Mouse (Mus musculus): Measurements from ENCODE around the gene Abca12. TPM values are rescaled to one million over a fixed set of nuclear protein-coding genes. Genes with fewer than 3 reads are reported as not detected.

Abca12 gene
- polyA plus RNA-seq, 1 experiment from 2014 or later = 0.07 TPM

- Histone ChIP-seq H3K4me2 (ENCODE audit: low read depth, severe bottlenecking) (no peak overlapping the region), H3K36me3 (ENCODE audit: control insufficient read depth, insufficient read depth, low read length) (no peaks in the 10 kb centered on the region), H3K4me1 (ENCODE audit: control insufficient read depth, insufficient read depth, low read length) (no peaks in the 10 kb centered on the region), H3K27me3 (ENCODE audit: control insufficient read depth, insufficient read depth, low read length) (no peaks in the 10 kb centered on the region), H3K9me3 (ENCODE audit: control insufficient read depth, low read length) (no peaks in the 10 kb centered on the region), H3K27ac (replicated peaks; ENCODE audit: low read depth, low read length) (no peak overlapping the region), H3K9ac (ENCODE audit: low read length) (no peak overlapping the region), H3K4me3 (ENCODE audit: low read depth, low read length) (no peak overlapping the region)
- 44% methylated on average over 3 of the region's 3 CpGs for WGBS
- ATAC-seq (ENCODE audit: insufficient number of reproducible peaks, low FRiP score, low TSS enrichment, low read depth) = no peak
- DNase-seq (ENCODE audit: low spot score) = no peak
Measured at GRCm38 (mm10) chr1:71397635-71398034, 17.1 kb downstream of the Abca12 start.

GRCm38 (mm10) chr1:71396105-71396504 lies 18.6 kb downstream of the Abca12 start:
- Histone ChIP-seq H3K4me1 (ENCODE audit: control insufficient read depth, insufficient read depth, low read length) (no peaks in the 10 kb centered on the region), H3K4me3 (ENCODE audit: low read depth, low read length) (no peak overlapping the region), H3K4me2 (ENCODE audit: low read depth, severe bottlenecking) (no peak overlapping the region), H3K9me3 (ENCODE audit: control insufficient read depth, low read length) (no peaks in the 10 kb centered on the region), H3K36me3 (ENCODE audit: control insufficient read depth, insufficient read depth, low read length) (no peaks in the 10 kb centered on the region), H3K9ac (ENCODE audit: low read length) (no peak overlapping the region), H3K27me3 (ENCODE audit: control insufficient read depth, insufficient read depth, low read length) (no peaks in the 10 kb centered on the region), H3K27ac (replicated peaks; ENCODE audit: low read depth, low read length) (no peak overlapping the region)
- WGBS = 93% methylated on average over 5 of the region's 5 CpGs
- DNase-seq (ENCODE audit: low spot score) (no peak), ATAC-seq (ENCODE audit: insufficient number of reproducible peaks, low FRiP score, low TSS enrichment, low read depth) (no peak)

GRCm38 (mm10) chr1:71394177-71394576 lies 20.5 kb downstream of the Abca12 start:
- 66% methylated on average over 2 of the region's 2 CpGs for WGBS
- no peaks in the 10 kb centered on the region for H3K4me1 ChIP-seq (ENCODE audit: control insufficient read depth, insufficient read depth, low read length)
- DNase-seq (ENCODE audit: low spot score) (no peak), ATAC-seq (ENCODE audit: insufficient number of reproducible peaks, low FRiP score, low TSS enrichment, low read depth) (no peak)
- no peaks in the 10 kb centered on the region for H3K27me3 ChIP-seq (ENCODE audit: control insufficient read depth, insufficient read depth, low read length)
- no peak overlapping the region for H3K4me2 ChIP-seq (ENCODE audit: low read depth, severe bottlenecking)
- no peak overlapping the region for H3K27ac ChIP-seq (replicated peaks; ENCODE audit: low read depth, low read length)
- H3K4me3 ChIP-seq (ENCODE audit: low read depth, low read length) = no peak overlapping the region
- no peak overlapping the region for H3K9ac ChIP-seq (ENCODE audit: low read length)
- H3K36me3 ChIP-seq (ENCODE audit: control insufficient read depth, insufficient read depth, low read length) = no peaks in the 10 kb centered on the region
- no peaks in the 10 kb centered on the region for H3K9me3 ChIP-seq (ENCODE audit: control insufficient read depth, low read length)

- H3K4me1 ChIP-seq (ENCODE audit: control insufficient read depth, insufficient read depth, low read length) = no peaks in the 10 kb centered on the region
- H3K27ac ChIP-seq (replicated peaks; ENCODE audit: low read depth, low read length) = no peak overlapping the region
- no peak for DNase-seq (ENCODE audit: low spot score)
- H3K4me2 ChIP-seq (ENCODE audit: low read depth, severe bottlenecking) = no peak overlapping the region
- H3K4me3 ChIP-seq (ENCODE audit: low read depth, low read length) = no peak overlapping the region
- H3K36me3 ChIP-seq (ENCODE audit: control insufficient read depth, insufficient read depth, low read length) = no peaks in the 10 kb centered on the region
- WGBS = 92% methylated on average over 8 of the region's 8 CpGs
- ATAC-seq (ENCODE audit: insufficient number of reproducible peaks, low FRiP score, low TSS enrichment, low read depth) = no peak
- no peak overlapping the region for H3K9ac ChIP-seq (ENCODE audit: low read length)
- H3K27me3 ChIP-seq (ENCODE audit: control insufficient read depth, insufficient read depth, low read length) = no peaks in the 10 kb centered on the region
- H3K9me3 ChIP-seq (ENCODE audit: control insufficient read depth, low read length) = no peaks in the 10 kb centered on the region
Measured at GRCm38 (mm10) chr1:71393489-71393888, 21.2 kb downstream of the Abca12 start.

GRCm38 (mm10) chr1:71392463-71392862 lies 22.2 kb downstream of the Abca12 start:
- DNase-seq (ENCODE audit: low spot score) = no peak
- Histone ChIP-seq H3K9ac (ENCODE audit: low read length) (no peak overlapping the region), H3K27me3 (ENCODE audit: control insufficient read depth, insufficient read depth, low read length) (no peaks in the 10 kb centered on the region), H3K4me2 (ENCODE audit: low read depth, severe bottlenecking) (no peak overlapping the region), H3K27ac (replicated peaks; ENCODE audit: low read depth, low read length) (no peak overlapping the region), H3K36me3 (ENCODE audit: control insufficient read depth, insufficient read depth, low read length) (no peaks in the 10 kb centered on the region), H3K9me3 (ENCODE audit: control insufficient read depth, low read length) (no peaks in the 10 kb centered on the region), H3K4me1 (ENCODE audit: control insufficient read depth, insufficient read depth, low read length) (no peaks in the 10 kb centered on the region), H3K4me3 (ENCODE audit: low read depth, low read length) (no peak overlapping the region)
- ATAC-seq (ENCODE audit: insufficient number of reproducible peaks, low FRiP score, low TSS enrichment, low read depth) = no peak
- WGBS = 81% methylated on average over 2 of the region's 2 CpGs

GRCm38 (mm10) chr1:71386593-71386992 lies 28.1 kb downstream of the Abca12 start:
- Histone ChIP-seq H3K4me1 (ENCODE audit: control insufficient read depth, insufficient read depth, low read length) (no peaks in the 10 kb centered on the region), H3K9ac (ENCODE audit: low read length) (no peak overlapping the region), H3K4me2 (ENCODE audit: low read depth, severe bottlenecking) (no peak overlapping the region), H3K36me3 (ENCODE audit: control insufficient read depth, insufficient read depth, low read length) (no peaks in the 10 kb centered on the region), H3K9me3 (ENCODE audit: control insufficient read depth, low read length) (no peaks in the 10 kb centered on the region), H3K4me3 (ENCODE audit: low read depth, low read length) (no peak overlapping the region), H3K27me3 (ENCODE audit: control insufficient read depth, insufficient read depth, low read length) (no peaks in the 10 kb centered on the region), H3K27ac (replicated peaks; ENCODE audit: low read depth, low read length) (no peak overlapping the region)
- ATAC-seq (ENCODE audit: insufficient number of reproducible peaks, low FRiP score, low TSS enrichment, low read depth) (no peak), DNase-seq (ENCODE audit: low spot score) (no peak)
- WGBS = 93% methylated on average over 8 of the region's 8 CpGs

- Histone ChIP-seq H3K4me2 (ENCODE audit: low read depth, severe bottlenecking) (no peak overlapping the region), H3K9me3 (ENCODE audit: control insufficient read depth, low read length) (no peaks in the 10 kb centered on the region), H3K4me3 (ENCODE audit: low read depth, low read length) (no peak overlapping the region), H3K27me3 (ENCODE audit: control insufficient read depth, insufficient read depth, low read length) (no peaks in the 10 kb centered on the region), H3K9ac (ENCODE audit: low read length) (no peak overlapping the region), H3K4me1 (ENCODE audit: control insufficient read depth, insufficient read depth, low read length) (no peaks in the 10 kb centered on the region), H3K36me3 (ENCODE audit: control insufficient read depth, insufficient read depth, low read length) (no peaks in the 10 kb centered on the region), H3K27ac (replicated peaks; ENCODE audit: low read depth, low read length) (no peak overlapping the region)
- ATAC-seq (ENCODE audit: insufficient number of reproducible peaks, low FRiP score, low TSS enrichment, low read depth) = no peak
- WGBS = 95% methylated on average over 1 of the region's 1 CpGs
- DNase-seq (ENCODE audit: low spot score) = no peak
Measured at GRCm38 (mm10) chr1:71384098-71384497, 30.6 kb downstream of the Abca12 start.

GRCm38 (mm10) chr1:71373090-71373489 lies 41.6 kb downstream of the Abca12 start:
- ATAC-seq (ENCODE audit: insufficient number of reproducible peaks, low FRiP score, low TSS enrichment, low read depth) (no peak), DNase-seq (ENCODE audit: low spot score) (no peak)
- H3K9me3 ChIP-seq (ENCODE audit: control insufficient read depth, low read length) = no peaks in the 10 kb centered on the region
- no peak overlapping the region for H3K4me2 ChIP-seq (ENCODE audit: low read depth, severe bottlenecking)
- 91% methylated on average over 5 of the region's 5 CpGs for WGBS
- no peak overlapping the region for H3K4me3 ChIP-seq (ENCODE audit: low read depth, low read length)
- H3K4me1 ChIP-seq (ENCODE audit: control insufficient read depth, insufficient read depth, low read length) = no peaks in the 10 kb centered on the region
- H3K36me3 ChIP-seq (ENCODE audit: control insufficient read depth, insufficient read depth, low read length) = no peaks in the 10 kb centered on the region
- no peak overlapping the region for H3K27ac ChIP-seq (replicated peaks; ENCODE audit: low read depth, low read length)
- H3K9ac ChIP-seq (ENCODE audit: low read length) = no peak overlapping the region
- H3K27me3 ChIP-seq (ENCODE audit: control insufficient read depth, insufficient read depth, low read length) = no peaks in the 10 kb centered on the region

- Histone ChIP-seq H3K9ac (ENCODE audit: low read length) (no peak overlapping the region), H3K9me3 (ENCODE audit: control insufficient read depth, low read length) (no peaks in the 10 kb centered on the region), H3K4me2 (ENCODE audit: low read depth, severe bottlenecking) (no peak overlapping the region), H3K4me1 (ENCODE audit: control insufficient read depth, insufficient read depth, low read length) (no peaks in the 10 kb centered on the region), H3K27me3 (ENCODE audit: control insufficient read depth, insufficient read depth, low read length) (no peaks in the 10 kb centered on the region), H3K27ac (replicated peaks; ENCODE audit: low read depth, low read length) (no peak overlapping the region), H3K4me3 (ENCODE audit: low read depth, low read length) (no peak overlapping the region), H3K36me3 (ENCODE audit: control insufficient read depth, insufficient read depth, low read length) (no peaks in the 10 kb centered on the region)
- DNase-seq (ENCODE audit: low spot score) = no peak
- ATAC-seq (ENCODE audit: insufficient number of reproducible peaks, low FRiP score, low TSS enrichment, low read depth) = no peak
Measured at GRCm38 (mm10) chr1:71370266-71370665, 44.4 kb downstream of the Abca12 start.
